Mouse (Mus musculus) midbrain, embryonic 15.5 days (tissue): ENCODE measurements around the gene Arhgap23. TPM values are rescaled to one million over a fixed set of nuclear protein-coding genes. Genes with fewer than 3 reads are reported as not detected.

Experiments
- ATAC-seq: fragments of 200-750 bp; cut with Nextera tagmentation; replicated peaks from 2 replicates; pipeline ENCODE4 v1.8.0; 2017; ENCODE audit warnings: moderate TSS enrichment
- H3K27ac ChIP-seq: fragments of 300-500 bp; sonication (generic); 2 replicates; pipeline ENCODE4 v1.5.1; 2015; ENCODE audit warnings: mild to moderate bottlenecking, inconsistent platforms
- H3K27me3 ChIP-seq: fragments of 300-500 bp; sonication (generic); replicated peaks from 2 replicates; pipeline ENCODE4 v1.6.1; 2015; ENCODE audit warnings: inconsistent platforms
- H3K36me3 ChIP-seq: fragments of 300-500 bp; sonication (generic); replicated peaks from 2 replicates; pipeline ENCODE4 v1.6.1; 2015; ENCODE audit warnings: inconsistent platforms
- H3K4me1 ChIP-seq: fragments of 300-500 bp; sonication (generic); 2 replicates; pipeline ENCODE4 v1.6.1; 2015; ENCODE audit warnings: inconsistent platforms
- H3K4me2 ChIP-seq: fragments of 300-500 bp; sonication (generic); 2 replicates; pipeline ENCODE4 v1.6.1; 2015; ENCODE audit warnings: inconsistent platforms, mild to moderate bottlenecking, moderate library complexity
- H3K4me3 ChIP-seq: fragments of 300-500 bp; sonication (generic); 2 replicates; pipeline ENCODE4 v1.5.1; 2015; ENCODE audit warnings: mild to moderate bottlenecking, inconsistent platforms
- H3K9ac ChIP-seq: fragments of 300-500 bp; sonication (generic); 2 replicates; pipeline ENCODE4 v1.6.1; 2015; ENCODE audit warnings: mild to moderate bottlenecking, inconsistent platforms
- H3K9me3 ChIP-seq: fragments of 300-500 bp; sonication (generic); 2 replicates; pipeline ENCODE4 v1.6.1; 2016; ENCODE audit warnings: inconsistent platforms
- WGBS: fragments of 180-500 bp; shearing (Covaris S2); methylation state at CpG from one replicate; pipeline ENCODE4 v1.1.7; 2015; ENCODE audit warnings: mixed read lengths; 5-methylcytosine and 5-hydroxymethylcytosine counted together
- polyA plus RNA-seq: library from polyadenylated mRNA; unstranded; fragments of >200 nt; fragmentation: Nextera tagmentation; extraction: Ambion mirVana; gene quantifications from 2 replicates; pipeline ENCODE4 v1.2.1, GENCODE M21; 2015

Arhgap23 gene
- polyA plus RNA-seq, 1 experiment from 2014 or later: 10.9 TPM

DNA sequence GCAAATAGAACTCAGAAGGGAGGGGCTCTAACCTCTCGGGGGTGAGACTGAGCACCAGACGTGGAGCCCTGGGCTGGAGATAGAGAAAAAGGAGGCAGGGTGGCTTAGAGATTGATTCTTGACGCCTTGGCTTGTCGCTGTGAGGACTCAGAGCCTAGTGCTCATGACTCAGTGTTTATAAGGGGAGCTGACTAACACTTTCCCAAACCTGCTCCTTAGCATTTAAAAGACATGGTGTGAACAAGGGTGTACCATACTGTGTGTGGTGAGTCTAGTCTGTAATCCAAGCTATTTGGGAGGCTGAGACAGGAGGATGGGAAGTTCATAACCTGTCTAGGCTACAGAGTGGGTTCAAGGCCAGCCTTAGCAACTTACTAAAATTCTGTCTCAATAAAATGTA, 41.8 kb downstream of the Arhgap23 start:
- peaks cover 17% of the 10 kb centered on the region for H3K4me1 ChIP-seq
- no peak overlapping the region for H3K9ac ChIP-seq
- no peak for ATAC-seq
- no peaks in the 10 kb centered on the region for H3K27me3 ChIP-seq
- H3K4me3 ChIP-seq: no peak overlapping the region
- H3K4me2 ChIP-seq: no peak overlapping the region
- no peak overlapping the region for H3K27ac ChIP-seq
- WGBS: 87% methylated on average over 4 of the region's 4 CpGs
- H3K9me3 ChIP-seq: no peaks in the 10 kb centered on the region
- H3K36me3 ChIP-seq: peaks cover 45% of the 10 kb centered on the region

DNA sequence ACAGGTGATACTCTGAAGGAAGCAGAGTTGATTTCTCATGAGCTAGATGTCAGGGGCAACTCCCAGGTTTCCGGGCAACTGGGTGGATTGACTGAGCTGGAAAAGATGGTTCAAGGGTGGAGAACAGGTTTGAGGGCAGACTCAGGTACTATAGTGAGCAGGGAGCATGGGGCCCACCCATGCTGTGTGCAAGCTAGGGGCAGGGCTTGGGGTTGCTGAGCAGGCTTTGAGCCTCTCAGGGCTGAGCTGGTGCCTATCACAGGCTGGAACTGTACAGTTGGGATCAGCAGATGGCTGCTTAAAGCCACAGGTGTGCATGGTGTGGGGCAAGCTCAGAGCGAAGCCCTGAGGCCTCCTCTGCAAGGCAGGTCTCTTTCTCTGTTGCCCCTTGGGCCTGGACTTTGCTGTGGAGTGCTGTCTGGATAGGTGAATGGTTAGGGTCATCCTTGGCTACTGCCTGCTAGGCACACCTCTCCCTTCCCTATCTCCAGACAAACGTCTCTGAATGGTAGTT, 46.0 kb downstream of the Arhgap23 start:
- peaks cover 37% of the 10 kb centered on the region for H3K36me3 ChIP-seq
- 86% methylated on average over 3 of the region's 3 CpGs for WGBS
- H3K4me1 ChIP-seq: no peaks in the 10 kb centered on the region
- H3K4me2 ChIP-seq: no peak overlapping the region
- H3K27ac ChIP-seq: no peak overlapping the region
- H3K4me3 ChIP-seq: no peak overlapping the region
- no peaks in the 10 kb centered on the region for H3K9me3 ChIP-seq
- H3K27me3 ChIP-seq: no peaks in the 10 kb centered on the region
- H3K9ac ChIP-seq: no peak overlapping the region
- no peak for ATAC-seq

DNA sequence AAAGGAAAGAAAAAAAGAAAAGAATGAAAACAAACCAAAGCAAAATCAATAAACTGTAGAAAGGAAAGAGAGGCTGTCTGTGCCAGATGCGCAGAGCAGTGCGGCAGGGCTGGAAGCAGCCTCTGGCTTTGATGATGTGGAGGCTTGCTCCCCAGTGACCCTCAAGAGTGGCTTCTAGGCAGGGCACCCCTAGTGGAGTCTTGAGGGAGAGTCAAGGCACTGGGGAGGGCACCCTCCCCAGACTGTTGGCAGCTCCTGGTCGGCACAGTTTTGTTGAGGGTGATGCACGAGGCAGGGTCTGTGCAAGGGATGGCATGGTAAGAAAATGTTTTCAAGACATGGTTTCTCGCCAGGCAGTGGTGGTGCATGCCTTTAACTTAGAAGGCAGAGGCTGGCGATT, 47.2 kb downstream of the Arhgap23 start:
- H3K9me3 ChIP-seq: no peaks in the 10 kb centered on the region
- no peak overlapping the region for H3K4me3 ChIP-seq
- H3K36me3 ChIP-seq: peaks cover 27% of the 10 kb centered on the region
- ATAC-seq: no peak
- no peak overlapping the region for H3K4me2 ChIP-seq
- WGBS: 86% methylated on average over 6 of the region's 6 CpGs
- H3K4me1 ChIP-seq: no peaks in the 10 kb centered on the region
- no peak overlapping the region for H3K9ac ChIP-seq
- H3K27ac ChIP-seq: no peak overlapping the region
- no peaks in the 10 kb centered on the region for H3K27me3 ChIP-seq

DNA sequence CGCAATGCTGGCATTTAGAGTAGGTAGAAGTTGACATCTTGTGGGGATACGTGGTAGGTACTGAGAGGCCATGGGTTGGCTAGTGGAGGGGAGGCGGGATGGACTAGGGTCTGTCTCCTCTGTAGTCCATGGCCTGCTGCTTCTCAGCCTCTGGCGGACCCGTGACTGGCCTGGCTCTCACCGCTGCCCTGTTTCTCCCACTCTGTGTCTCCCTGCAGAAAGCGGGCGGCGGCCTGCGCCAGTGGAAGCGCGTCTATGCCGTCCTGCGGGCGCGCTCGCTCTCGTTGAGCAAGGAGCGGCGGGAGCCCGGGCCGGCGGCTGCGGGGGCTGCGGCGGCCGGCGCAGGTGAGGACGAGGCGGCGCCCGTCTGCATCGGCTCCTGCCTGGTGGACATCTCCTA, 47.8 kb downstream of the Arhgap23 start:
- WGBS: 41% methylated on average over 33 of the region's 33 CpGs
- Histone ChIP-seq H3K36me3 (peaks cover 22% of the 10 kb centered on the region), H3K9ac (no peak overlapping the region), H3K4me2 (no peak overlapping the region), H3K9me3 (no peaks in the 10 kb centered on the region), H3K4me3 (no peak overlapping the region), H3K27ac (no peak overlapping the region), H3K4me1 (no peaks in the 10 kb centered on the region), H3K27me3 (no peaks in the 10 kb centered on the region)
- no peak for ATAC-seq

DNA sequence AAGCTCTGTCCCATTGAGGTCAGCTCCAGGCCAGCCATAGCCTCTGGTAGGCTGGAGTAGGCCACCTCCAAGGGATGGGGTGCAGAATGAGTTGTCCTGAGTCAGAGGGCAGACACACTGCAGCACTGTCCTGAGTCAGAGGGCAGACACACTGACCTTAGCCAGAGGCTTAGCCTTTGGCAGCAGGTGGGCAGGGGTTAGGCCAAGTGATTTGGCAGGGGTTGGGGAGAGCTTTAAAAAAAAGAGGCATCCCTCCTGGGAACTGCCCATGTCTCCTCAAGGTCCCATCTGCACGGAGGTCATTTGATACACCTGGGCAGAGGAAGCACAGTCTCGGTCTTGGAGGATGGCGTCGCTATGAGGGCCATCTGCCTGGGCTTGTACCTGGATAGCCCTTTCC, 48.7 kb downstream of the Arhgap23 start:
- no peak for ATAC-seq
- H3K27ac ChIP-seq: no peak overlapping the region
- H3K9me3 ChIP-seq: no peaks in the 10 kb centered on the region
- no peaks in the 10 kb centered on the region for H3K4me1 ChIP-seq
- H3K36me3 ChIP-seq: peaks cover 21% of the 10 kb centered on the region
- no peak overlapping the region for H3K9ac ChIP-seq
- H3K4me2 ChIP-seq: no peak overlapping the region
- H3K27me3 ChIP-seq: no peaks in the 10 kb centered on the region
- WGBS: 94% methylated on average over 4 of the region's 4 CpGs
- no peak overlapping the region for H3K4me3 ChIP-seq

DNA sequence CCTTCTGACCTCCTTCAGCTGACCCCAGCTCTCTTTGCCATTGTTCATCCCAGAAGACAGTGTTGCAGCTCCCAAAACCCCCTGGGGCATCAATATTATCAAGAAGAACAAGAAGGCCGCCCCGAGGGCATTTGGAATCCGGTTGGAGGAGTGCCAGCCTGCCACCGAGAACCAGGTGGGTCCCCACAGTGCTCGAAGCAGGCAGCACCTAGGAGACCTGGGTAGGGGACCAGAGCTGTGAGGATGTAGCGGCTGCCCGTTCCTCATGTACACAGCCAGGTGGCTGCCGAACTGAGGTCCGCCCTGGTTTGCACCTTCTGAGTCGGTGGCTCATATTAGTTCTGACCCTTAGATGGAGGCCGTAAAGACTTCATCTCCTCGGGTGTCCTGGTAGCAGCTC, 50.6 kb downstream of the Arhgap23 start:
- Histone ChIP-seq H3K4me3 (no peak overlapping the region), H3K27ac (no peak overlapping the region), H3K36me3 (peaks cover 18% of the 10 kb centered on the region), H3K27me3 (no peaks in the 10 kb centered on the region), H3K4me2 (no peak overlapping the region), H3K9ac (no peak overlapping the region), H3K9me3 (no peaks in the 10 kb centered on the region), H3K4me1 (no peaks in the 10 kb centered on the region)
- 84% methylated on average over 12 of the region's 12 CpGs for WGBS
- ATAC-seq: no peak

DNA sequence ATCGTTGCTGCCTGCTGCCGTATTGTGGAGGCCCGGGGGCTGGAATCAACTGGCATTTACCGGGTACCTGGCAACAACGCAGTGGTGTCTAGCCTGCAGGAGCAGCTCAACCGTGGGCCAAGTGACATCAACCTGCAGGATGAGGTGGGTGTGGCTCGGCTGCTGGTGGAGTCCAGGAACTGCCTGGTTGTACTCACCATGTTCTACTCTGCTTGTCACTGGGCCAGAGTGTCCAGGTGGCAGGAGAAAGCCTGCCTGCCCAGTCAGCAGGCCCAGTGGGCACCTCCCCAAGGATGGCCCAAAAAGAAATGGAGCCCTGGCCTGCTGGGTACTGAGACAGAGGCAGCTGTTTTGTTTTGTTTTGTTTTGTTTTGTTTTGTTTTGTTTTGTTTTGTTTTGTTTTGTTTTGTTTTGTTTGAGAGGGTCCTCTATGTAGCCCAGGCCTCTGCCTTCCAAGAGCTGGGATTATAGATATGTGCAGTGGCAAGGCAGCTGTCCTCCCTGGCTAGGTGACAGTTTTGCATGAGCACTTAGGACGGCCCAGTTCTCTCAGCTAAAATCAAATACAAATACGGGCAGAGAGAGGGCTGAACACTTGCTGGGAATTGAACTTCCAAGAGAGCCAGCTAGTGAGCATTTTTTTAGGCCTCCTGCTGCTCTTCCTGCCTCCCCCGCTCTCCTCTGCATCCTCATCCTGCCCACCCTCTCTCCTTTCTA, 51.3 kb downstream of the Arhgap23 start:
- no peaks in the 10 kb centered on the region for H3K27me3 ChIP-seq
- no peaks in the 10 kb centered on the region for H3K4me1 ChIP-seq
- ATAC-seq: no peak
- H3K4me3 ChIP-seq: no peak overlapping the region
- no peaks in the 10 kb centered on the region for H3K9me3 ChIP-seq
- H3K36me3 ChIP-seq: peaks cover 21% of the 10 kb centered on the region
- WGBS: 77% methylated on average over 10 of the region's 10 CpGs
- no peak overlapping the region for H3K27ac ChIP-seq
- no peak overlapping the region for H3K9ac ChIP-seq
- H3K4me2 ChIP-seq: no peak overlapping the region

DNA sequence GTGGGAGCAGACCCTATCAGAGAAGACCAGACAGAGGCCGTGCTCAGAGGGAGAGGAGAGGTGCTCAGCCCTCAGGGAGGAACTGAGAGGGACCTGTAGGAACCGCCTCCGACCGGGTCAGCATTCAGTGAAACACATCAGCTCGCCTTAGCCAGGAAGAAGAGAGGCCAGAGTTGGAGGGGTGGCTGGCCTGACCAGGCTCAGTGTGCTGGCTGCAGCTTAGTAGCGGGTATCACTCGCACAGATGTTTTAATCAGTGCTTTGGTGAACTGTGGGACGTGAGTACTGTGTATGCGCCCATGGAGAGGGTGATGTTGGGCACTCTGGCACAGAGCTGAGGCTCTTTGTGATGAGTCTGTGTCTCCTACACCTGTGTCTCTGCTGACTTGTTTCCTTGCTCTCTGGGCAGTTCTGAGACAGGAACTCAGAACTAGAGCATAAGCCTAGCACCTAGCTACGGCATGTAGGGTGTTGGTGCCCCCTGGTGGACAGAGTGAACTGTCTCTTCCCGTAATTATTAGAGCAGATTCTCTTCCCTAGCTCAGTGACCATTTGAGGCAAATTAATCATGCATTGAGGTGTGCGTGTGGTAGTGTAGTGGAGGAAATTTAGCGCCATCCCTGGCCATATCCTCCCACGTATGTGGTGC, 53.4 kb downstream of the Arhgap23 start:
- Histone ChIP-seq H3K27ac (no peak overlapping the region), H3K4me2 (no peak overlapping the region), H3K4me1 (no peaks in the 10 kb centered on the region), H3K9me3 (no peaks in the 10 kb centered on the region), H3K9ac (no peak overlapping the region), H3K36me3 (peaks cover 13% of the 10 kb centered on the region), H3K27me3 (no peaks in the 10 kb centered on the region), H3K4me3 (no peak overlapping the region)
- ATAC-seq: peak; percentile 46; the same call in 1 of the 2 replicates
- WGBS: 44% methylated on average over 14 of the region's 14 CpGs

DNA sequence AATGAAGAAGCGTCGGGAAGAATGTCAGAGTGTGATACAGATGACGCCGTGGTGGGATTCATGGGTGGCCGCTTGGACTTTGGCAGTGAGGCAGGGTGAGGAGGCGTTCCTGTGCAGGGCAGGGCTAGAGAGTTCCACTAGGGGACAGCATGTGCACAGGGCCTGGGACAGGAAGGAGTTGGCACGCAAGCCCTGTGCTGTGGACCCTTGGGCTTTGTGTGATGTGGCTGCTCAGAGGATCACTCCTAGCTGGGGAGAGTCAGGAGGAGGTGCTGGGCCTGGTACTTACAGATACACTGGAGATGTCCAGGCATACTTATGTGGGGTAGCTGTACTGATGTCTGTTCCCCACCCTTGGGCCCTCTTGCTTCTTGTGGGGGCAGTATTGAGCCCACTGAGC, 54.5 kb downstream of the Arhgap23 start:
- Histone ChIP-seq H3K27me3 (no peaks in the 10 kb centered on the region), H3K4me1 (no peaks in the 10 kb centered on the region), H3K36me3 (peaks cover 5% of the 10 kb centered on the region), H3K27ac (no peak overlapping the region), H3K4me3 (no peak overlapping the region), H3K9me3 (no peaks in the 10 kb centered on the region), H3K4me2 (no peak overlapping the region), H3K9ac (no peak overlapping the region)
- 79% methylated on average over 7 of the region's 7 CpGs for WGBS
- ATAC-seq: no peak

DNA sequence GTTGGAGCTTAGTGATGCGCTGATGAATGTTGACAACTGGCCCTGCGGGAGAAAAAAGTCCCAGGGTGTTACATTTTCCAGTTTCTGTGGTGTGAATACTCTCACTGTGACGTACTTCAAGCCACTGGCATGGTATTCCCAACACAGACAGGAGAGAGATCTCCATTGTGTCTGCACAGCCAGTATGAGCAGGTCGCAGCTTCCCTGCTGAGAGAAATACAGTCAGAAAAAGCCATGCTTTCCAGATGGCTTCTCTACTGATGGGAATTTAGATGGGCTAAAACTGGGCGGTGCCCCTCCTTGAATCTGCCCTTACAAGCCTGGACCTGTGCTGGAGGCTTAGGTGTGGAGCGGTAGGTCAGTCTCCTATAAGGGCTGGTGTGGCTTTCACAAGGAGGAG, 55.9 kb downstream of the Arhgap23 start:
- ATAC-seq: no peak
- peaks cover 16% of the 10 kb centered on the region for H3K36me3 ChIP-seq
- WGBS: 81% methylated on average over 6 of the region's 6 CpGs

DNA sequence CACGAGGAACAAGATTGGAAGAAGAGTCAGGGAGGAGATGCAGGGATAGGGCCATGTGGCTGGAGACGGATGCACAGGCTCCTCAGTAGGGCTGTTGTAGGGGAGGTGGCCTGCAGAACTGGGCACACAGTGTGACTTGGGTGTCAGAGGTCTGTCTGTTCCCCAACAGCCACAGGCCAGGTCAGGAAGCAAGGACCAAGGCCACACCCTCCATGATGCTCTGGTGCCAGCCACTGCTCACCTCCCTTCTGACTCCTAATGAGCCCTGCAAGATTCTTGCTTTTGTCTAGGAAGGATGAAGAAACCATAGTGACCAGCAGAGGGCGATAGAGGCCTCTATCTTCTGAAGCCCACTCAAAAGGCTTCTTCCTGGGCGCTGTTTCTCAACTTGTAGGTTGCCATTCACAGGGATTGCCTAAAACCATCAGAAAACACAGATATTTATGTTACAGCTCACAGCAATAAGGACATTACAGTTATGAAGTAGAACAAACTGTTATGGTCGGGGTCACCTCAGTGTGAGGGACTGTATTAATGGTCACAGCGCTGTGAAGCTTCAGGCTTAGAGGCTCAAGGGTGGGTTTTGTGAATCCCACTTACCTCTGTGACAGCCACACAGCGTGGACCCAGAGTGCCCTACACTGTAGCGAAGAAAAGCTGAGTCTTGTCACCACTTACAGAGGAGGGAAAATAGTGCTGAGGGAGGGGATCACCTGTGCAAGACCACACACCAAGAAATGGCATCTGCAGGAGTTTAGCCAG, 61.2 kb downstream of the Arhgap23 start:
- H3K4me1 ChIP-seq: no peaks in the 10 kb centered on the region
- peaks cover 12% of the 10 kb centered on the region for H3K36me3 ChIP-seq
- no peak overlapping the region for H3K4me3 ChIP-seq
- peak overlapping the region; percentile 1; the same call in 1 of the 2 replicates for H3K27ac ChIP-seq
- H3K27me3 ChIP-seq: no peaks in the 10 kb centered on the region
- WGBS: 56% methylated on average over 8 of the region's 8 CpGs
- H3K9me3 ChIP-seq: no peaks in the 10 kb centered on the region
- ATAC-seq: peak; percentile 72
- H3K9ac ChIP-seq: no peak overlapping the region
- H3K4me2 ChIP-seq: no peak overlapping the region

More for the DNA sequence above, 55.9 kb downstream of the Arhgap23 start:
- Histone ChIP-seq H3K4me2 (no peak overlapping the region), H3K4me3 (no peak overlapping the region), H3K27ac (no peak overlapping the region), H3K27me3 (no peaks in the 10 kb centered on the region), H3K9ac (no peak overlapping the region), H3K4me1 (no peaks in the 10 kb centered on the region), H3K9me3 (no peaks in the 10 kb centered on the region)

DNA sequence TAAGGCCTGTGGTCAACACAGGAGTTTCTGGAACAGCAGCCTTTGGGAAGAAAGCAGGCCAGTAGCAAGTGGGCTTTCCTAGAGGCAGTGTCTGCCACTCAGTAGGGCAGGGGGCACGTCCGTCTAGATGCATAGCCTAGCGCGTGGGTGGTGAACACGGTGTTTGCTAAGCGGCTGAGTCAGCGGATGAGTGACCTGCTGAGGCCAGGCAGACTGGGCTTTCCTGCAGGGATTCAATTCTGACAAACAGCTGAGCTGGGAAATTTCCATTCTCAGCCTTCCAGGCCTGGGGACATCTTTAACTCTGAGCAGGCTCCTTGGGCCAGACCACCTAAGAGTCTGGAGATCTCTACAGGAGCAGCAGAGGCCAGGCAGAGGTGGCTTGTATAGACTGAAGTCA, 62.1 kb downstream of the Arhgap23 start:
- H3K4me3 ChIP-seq: no peak overlapping the region
- H3K9me3 ChIP-seq: no peaks in the 10 kb centered on the region
- H3K4me2 ChIP-seq: no peak overlapping the region
- H3K4me1 ChIP-seq: no peaks in the 10 kb centered on the region
- H3K9ac ChIP-seq: no peak overlapping the region
- no peak overlapping the region for H3K27ac ChIP-seq
- H3K27me3 ChIP-seq: no peaks in the 10 kb centered on the region
- no peak for ATAC-seq
- H3K36me3 ChIP-seq: peaks cover 21% of the 10 kb centered on the region
- 59% methylated on average over 7 of the region's 7 CpGs for WGBS
